ENCODE assay signal across 8 mouse cellular contexts in the genomic region with DNA sequence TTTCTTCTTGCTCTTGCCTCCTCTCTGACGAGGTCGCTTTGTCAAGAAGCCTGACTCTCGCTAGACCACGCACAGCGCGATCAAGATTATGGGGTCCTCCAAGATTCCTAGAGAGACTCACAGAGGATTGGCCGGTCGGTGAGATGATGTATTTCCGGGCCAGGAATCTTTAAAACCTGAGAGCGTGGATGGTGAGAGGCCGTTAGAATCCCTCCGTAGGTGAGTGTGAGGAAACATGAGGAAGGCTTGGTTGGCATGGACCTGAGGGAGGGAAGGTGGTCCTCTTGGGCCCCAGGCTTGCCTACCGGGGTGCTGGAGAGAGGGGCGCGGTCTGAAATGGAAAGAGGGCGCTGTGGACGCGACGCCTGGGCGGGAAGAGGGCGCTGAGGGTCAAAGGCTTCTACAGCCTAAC. TPM values are rescaled to one million over a fixed set of nuclear protein-coding genes. Genes with fewer than 3 reads are reported as not detected.
DNase-seq lines count a peak whose midpoint lies in the region; ATAC-seq and TF ChIP-seq lines count a peak whose summit lies in the region.

No protein-coding gene starts in this region.

- H3K9ac ChIP-seq in embryonic facial prominence, embryonic 11.5 days (replicated peaks; ENCODE audit: low read length): peak overlapping the region; percentile 60
- H3K9ac ChIP-seq in intestine, postnatal 0 days (ENCODE audit: low read depth, low read length): no peak overlapping the region
- H3K9ac ChIP-seq in neural tube, embryonic 13.5 days: peak overlapping the region; percentile 70

- no peaks in the 10 kb centered on the region for H3K36me3 ChIP-seq in embryonic facial prominence, embryonic 11.5 days (replicated peaks; ENCODE audit: control insufficient read depth, insufficient read depth, low read depth, low read length)
- no peaks in the 10 kb centered on the region for H3K36me3 ChIP-seq in intestine, postnatal 0 days (ENCODE audit: control insufficient read depth, insufficient read depth)
- no peaks in the 10 kb centered on the region for H3K36me3 ChIP-seq in neural tube, embryonic 13.5 days

- peak overlapping the region; percentile 32 for H3K4me2 ChIP-seq in embryonic facial prominence, embryonic 11.5 days (ENCODE audit: low read depth, low read length)
- peak overlapping the region; percentile 54 for H3K4me2 ChIP-seq in intestine, postnatal 0 days (replicated peaks; ENCODE audit: low read depth)
- H3K4me2 ChIP-seq in neural tube, embryonic 13.5 days: peak overlapping the region; percentile 53

- peak; percentile 74 for ATAC-seq in embryonic facial prominence, embryonic 11.5 days (replicated peaks; ENCODE audit: insufficient number of reproducible peaks, low FRiP score, low TSS enrichment, low read depth)
- ATAC-seq in intestine, postnatal 0 days: no peak
- peak; percentile 76; the same call in 1 of the 2 replicates for ATAC-seq in neural tube, embryonic 13.5 days (ENCODE audit: low read depth)

- H3K4me1 ChIP-seq in embryonic facial prominence, embryonic 11.5 days (ENCODE audit: control insufficient read depth, insufficient read depth, low read length): no peaks in the 10 kb centered on the region
- no peaks in the 10 kb centered on the region for H3K4me1 ChIP-seq in intestine, postnatal 0 days (replicated peaks; ENCODE audit: control insufficient read depth, insufficient read depth, low read length)
- no peaks in the 10 kb centered on the region for H3K4me1 ChIP-seq in neural tube, embryonic 13.5 days (replicated peaks)

- no peaks in the 10 kb centered on the region for H3K27me3 ChIP-seq in embryonic facial prominence, embryonic 11.5 days (ENCODE audit: control insufficient read depth, insufficient read depth, low read length)
- H3K27me3 ChIP-seq in intestine, postnatal 0 days (replicated peaks; ENCODE audit: control insufficient read depth, insufficient read depth, low read length): no peaks in the 10 kb centered on the region
- H3K27me3 ChIP-seq in neural tube, embryonic 13.5 days: no peaks in the 10 kb centered on the region

- H3K27ac ChIP-seq in embryonic facial prominence, embryonic 11.5 days (replicated peaks; ENCODE audit: low read depth, low read length): no peak overlapping the region
- H3K27ac ChIP-seq in intestine, postnatal 0 days (ENCODE audit: low read depth, low read length): no peak overlapping the region
- peak overlapping the region; percentile 20; the same call in 1 of the 2 replicates for H3K27ac ChIP-seq in neural tube, embryonic 13.5 days (replicated peaks)

- TF ChIP-seq CTCF in intestine, postnatal 0 days (IDR thresholded peaks at IDR 0.05; ENCODE audit: low read depth): no peak

- H3K9me3 ChIP-seq in embryonic facial prominence, embryonic 11.5 days (replicated peaks; ENCODE audit: control insufficient read depth, low read length): no peaks in the 10 kb centered on the region
- H3K9me3 ChIP-seq in intestine, postnatal 0 days (ENCODE audit: control insufficient read depth): no peaks in the 10 kb centered on the region
- no peaks in the 10 kb centered on the region for H3K9me3 ChIP-seq in neural tube, embryonic 13.5 days

- DNase-seq in heart, adult 11 months: peak; percentile 85
- no peak for DNase-seq in heart, adult 8-10 months (ENCODE audit: low spot score)
- DNase-seq in ES-CJ7 (ENCODE audit: low read depth, low spot score): peak; percentile 9
- DNase-seq in embryonic facial prominence, embryonic 11.5 days (ENCODE audit: low spot score): peak; percentile 64
- DNase-seq in layer of hippocampus, postnatal 36 days: no peak
- no peak for DNase-seq in lung, postnatal 25 days (ENCODE audit: low spot score)

- 48% methylated on average over 21 of the region's 21 CpGs for WGBS in embryonic facial prominence, embryonic 11.5 days
- WGBS in intestine, postnatal 0 days: 54% methylated on average over 21 of the region's 21 CpGs
- 57% methylated on average over 21 of the region's 21 CpGs for WGBS in neural tube, embryonic 13.5 days

- peak overlapping the region; percentile 45 for H3K4me3 ChIP-seq in embryonic facial prominence, embryonic 11.5 days (ENCODE audit: low read depth, low read length)
- peak overlapping the region; percentile 29 for H3K4me3 ChIP-seq in intestine, postnatal 0 days (ENCODE audit: low read depth, low read length)
- peak overlapping the region; percentile 44 for H3K4me3 ChIP-seq in neural tube, embryonic 13.5 days

RNA-seq across cellular contexts. Expression of gene Fam198a, which starts 12.8 kb away (rescaled TPM):
- under 1 TPM; 0.31 to 0.79 (median 0.59) TPM for total RNA-seq in heart, adult 8-10 months (2022)
- polyA plus RNA-seq in embryonic facial prominence, embryonic 11.5 days (2014; fragmentation: Nextera tagmentation; extraction: Ambion mirVana): 0.35 and 0.38 TPM in 2 replicates
- 0.90 and 1.0 TPM in 2 replicates for polyA plus RNA-seq in intestine, postnatal 0 days (2015; fragmentation: Nextera tagmentation; extraction: Ambion mirVana)
- 2.8 and 3.5 TPM in 2 replicates for polyA plus RNA-seq in neural tube, embryonic 13.5 days (2015; fragmentation: Nextera tagmentation; extraction: Ambion mirVana)
- 1 to 10 TPM; 5.8 to 6.8 TPM for total RNA-seq in layer of hippocampus, postnatal 36 days (2021)

RNA-seq across cellular contexts. Expression of gene Cyp8b1, which starts 21.8 kb away (rescaled TPM):
- total RNA-seq in heart, adult 8-10 months (2022): not detected
- not detected in 2 replicates for polyA plus RNA-seq in embryonic facial prominence, embryonic 11.5 days (2014; fragmentation: Nextera tagmentation; extraction: Ambion mirVana)
- polyA plus RNA-seq in intestine, postnatal 0 days (2015; fragmentation: Nextera tagmentation; extraction: Ambion mirVana): 2.1 and 3.3 TPM in 2 replicates
- not detected in 2 replicates for polyA plus RNA-seq in neural tube, embryonic 13.5 days (2015; fragmentation: Nextera tagmentation; extraction: Ambion mirVana)
- total RNA-seq in layer of hippocampus, postnatal 36 days (2021): not detected

RNA-seq across cellular contexts. Expression of gene Ackr2, which starts 39.8 kb away (rescaled TPM):
- 1 to 10 TPM in 3 of 4 experiments, under 1 TPM in 1; 0.87 to 2.2 (median 1.3) TPM for total RNA-seq in heart, adult 8-10 months (2022)
- 0.10 and 0.31 TPM in 2 replicates for polyA plus RNA-seq in embryonic facial prominence, embryonic 11.5 days (2014; fragmentation: Nextera tagmentation; extraction: Ambion mirVana)
- 1.0 and 1.1 TPM in 2 replicates for polyA plus RNA-seq in intestine, postnatal 0 days (2015; fragmentation: Nextera tagmentation; extraction: Ambion mirVana)
- polyA plus RNA-seq in neural tube, embryonic 13.5 days (2015; fragmentation: Nextera tagmentation; extraction: Ambion mirVana): 1.2 and 1.4 TPM in 2 replicates
- total RNA-seq in layer of hippocampus, postnatal 36 days (2021): 1 to 10 TPM; 1.3 to 1.5 TPM

RNA-seq across cellular contexts. Expression of gene Pomgnt2, which starts 59.0 kb away (rescaled TPM):
- total RNA-seq in heart, adult 8-10 months (2022): 10 to 100 TPM; 15.6 to 18.2 (median 16.7) TPM
- 6.9 and 7.5 TPM in 2 replicates for polyA plus RNA-seq in embryonic facial prominence, embryonic 11.5 days (2014; fragmentation: Nextera tagmentation; extraction: Ambion mirVana)
- 5.7 and 7.3 TPM in 2 replicates for polyA plus RNA-seq in intestine, postnatal 0 days (2015; fragmentation: Nextera tagmentation; extraction: Ambion mirVana)
- polyA plus RNA-seq in neural tube, embryonic 13.5 days (2015; fragmentation: Nextera tagmentation; extraction: Ambion mirVana): 22.1 and 25.1 TPM in 2 replicates
- 10 to 100 TPM; 41.2 to 44.0 TPM for total RNA-seq in layer of hippocampus, postnatal 36 days (2021)

Comparison
In these comparisons a context has a peak if more than half of its experiments do, and no peak if none do; other contexts are left out.
1. DNase-seq: peak in heart, adult 11 months (single experiment), ES-CJ7 (single experiment) and embryonic facial prominence, embryonic 11.5 days (single experiment); none in heart, adult 8-10 months (single experiment), layer of hippocampus, postnatal 36 days (0 of 2) and lung, postnatal 25 days (single experiment).
2. Peak in every context shown above with its lines, with median percentiles within 50 percentile points of each other: H3K4me2 ChIP-seq and H3K4me3 ChIP-seq.